Mouse (Mus musculus) layer of hippocampus, adult 9-11 months (tissue): ENCODE data around the gene Dock1.

Experiments
- DNase-seq: peaks from one replicate; pipeline ENCODE4 v3.0.0; 2022

Gene Dock1

DNA sequence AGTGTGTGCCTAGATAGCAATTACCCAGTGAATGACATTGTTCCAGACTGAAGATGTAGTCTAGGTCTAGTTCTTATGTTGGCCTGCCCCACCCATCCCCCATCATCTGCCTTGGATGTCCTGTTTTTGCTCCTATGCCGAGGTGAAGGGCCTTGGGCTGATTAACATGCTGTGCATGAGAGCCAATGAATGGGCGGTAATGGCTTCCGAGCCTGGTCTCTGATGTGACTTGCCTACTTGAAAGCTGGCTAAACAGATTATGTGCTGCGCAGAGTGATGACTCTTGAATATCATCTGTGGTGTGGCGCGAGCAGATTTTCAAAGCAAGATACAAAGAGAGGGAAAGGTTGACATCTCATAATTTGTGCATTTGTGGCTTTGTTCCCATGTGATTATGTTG lies 191.5 kb downstream of the Dock1 start:
- no peak for DNase-seq

DNA sequence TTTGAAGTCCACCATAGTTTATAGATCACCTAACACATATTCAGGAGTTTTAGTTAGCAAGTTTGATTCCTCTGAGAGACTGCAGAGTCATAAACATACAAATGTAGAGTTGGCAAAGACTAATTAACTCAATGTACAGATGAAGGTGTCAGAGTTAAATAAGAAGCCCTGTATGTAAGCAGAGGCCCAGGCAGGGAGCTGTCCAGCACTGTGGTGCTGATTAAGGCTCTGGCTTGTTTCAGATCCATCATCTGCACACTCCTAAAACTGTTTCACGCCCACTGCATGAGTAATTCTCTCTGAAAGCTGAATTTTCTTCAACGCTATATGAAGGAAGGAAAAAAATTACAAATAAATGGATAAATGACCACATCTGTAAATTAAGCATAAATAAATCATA lies 193.7 kb downstream of the Dock1 start:
- peak; percentile 8 for DNase-seq

DNA sequence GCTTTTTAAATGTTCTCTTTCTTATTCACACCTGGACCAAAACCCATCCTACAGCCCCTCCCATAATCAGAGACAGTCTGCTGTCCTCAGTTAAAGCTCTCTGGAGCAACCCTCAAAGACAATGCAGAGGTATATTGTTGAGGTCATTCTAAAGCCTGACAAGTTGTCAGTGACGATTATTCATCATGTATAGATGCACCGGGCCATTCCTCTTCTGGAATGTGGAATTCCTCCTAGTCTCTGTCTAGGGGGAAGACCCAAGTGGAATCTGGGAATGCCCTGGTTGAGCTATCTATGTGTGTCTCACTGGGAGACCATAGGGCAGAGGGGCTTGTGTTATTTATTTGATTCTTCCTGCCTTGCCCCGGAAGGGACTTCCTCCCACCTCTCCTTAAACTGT lies 202.1 kb downstream of the Dock1 start:
- no peak for DNase-seq

DNA sequence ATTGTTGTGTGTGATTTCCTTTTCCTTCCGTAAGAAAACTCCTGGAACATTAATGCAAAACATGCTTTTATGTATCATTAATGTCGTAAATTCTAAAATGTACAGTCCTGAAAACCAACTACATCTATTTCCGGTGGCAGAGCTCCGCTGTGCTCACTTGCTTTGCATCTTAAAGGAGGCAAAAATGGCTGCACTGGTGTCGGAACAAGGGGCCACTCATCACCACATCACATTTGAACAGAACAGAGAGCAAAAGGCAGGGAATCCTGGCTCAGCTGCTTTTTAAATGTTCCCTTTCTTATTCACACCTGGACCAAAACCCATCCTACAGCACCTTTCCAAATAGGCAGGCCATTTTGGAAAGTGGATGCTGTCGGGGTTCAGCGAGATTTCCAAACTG lies 202.5 kb downstream of the Dock1 start:
- DNase-seq: no peak

DNA sequence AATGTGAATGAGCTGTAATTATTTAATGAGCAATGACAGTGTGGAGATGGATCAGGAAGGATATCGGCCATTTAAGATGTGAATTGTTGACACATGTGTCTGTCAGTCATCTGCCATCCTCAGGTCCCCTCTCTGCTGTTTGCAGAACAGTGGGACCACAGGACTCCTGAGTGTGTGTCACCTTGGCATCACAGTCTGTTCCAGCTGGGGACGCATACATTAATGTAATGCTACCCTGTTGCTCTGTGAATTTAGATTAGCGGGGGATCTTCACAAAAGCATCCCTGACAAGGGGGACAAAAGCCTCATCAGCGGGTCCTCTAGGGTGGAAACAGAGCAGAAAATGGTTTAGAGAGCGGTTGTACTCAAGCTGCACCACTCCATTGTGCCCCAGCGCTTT lies 208.5 kb downstream of the Dock1 start:
- DNase-seq: no peak

DNA sequence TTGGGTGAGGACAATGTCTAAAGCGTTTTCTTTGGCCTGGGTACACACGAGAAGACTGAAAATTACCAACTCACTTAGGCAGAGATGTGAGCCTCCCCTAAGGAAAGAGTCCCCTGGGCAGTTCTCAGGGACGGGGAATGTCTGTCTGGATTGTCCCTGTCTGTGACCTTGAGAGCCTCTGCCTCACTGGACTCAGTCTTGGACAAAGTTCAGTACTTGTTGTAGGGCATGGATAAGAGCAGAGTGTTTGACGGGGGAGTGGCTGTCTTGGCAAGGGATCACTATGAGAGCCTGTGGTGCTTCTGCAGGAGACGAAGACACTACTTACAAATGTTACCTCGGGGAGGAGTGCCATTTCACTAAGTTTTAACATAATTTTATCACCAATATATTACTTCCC lies 210.0 kb downstream of the Dock1 start:
- no peak for DNase-seq

DNA sequence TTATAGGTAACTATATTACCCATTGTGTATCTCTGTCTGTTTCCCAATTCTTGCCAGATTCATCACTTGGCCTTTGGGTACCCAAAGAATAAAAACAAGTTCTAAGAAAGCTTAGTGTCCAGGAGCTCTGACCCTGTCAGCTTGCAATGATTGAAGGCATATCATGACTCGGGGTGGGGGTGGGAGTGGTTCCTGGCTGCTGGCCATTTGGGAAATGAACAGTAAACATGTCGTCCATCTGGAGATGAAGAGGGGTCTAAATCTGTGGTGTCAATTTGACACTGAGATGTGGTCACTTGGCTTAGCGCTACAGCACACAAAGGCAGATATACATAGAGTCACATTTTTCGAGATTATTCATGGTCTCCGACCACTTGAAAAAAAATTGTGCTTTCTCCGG lies 213.1 kb downstream of the Dock1 start:
- DNase-seq: no peak

DNA sequence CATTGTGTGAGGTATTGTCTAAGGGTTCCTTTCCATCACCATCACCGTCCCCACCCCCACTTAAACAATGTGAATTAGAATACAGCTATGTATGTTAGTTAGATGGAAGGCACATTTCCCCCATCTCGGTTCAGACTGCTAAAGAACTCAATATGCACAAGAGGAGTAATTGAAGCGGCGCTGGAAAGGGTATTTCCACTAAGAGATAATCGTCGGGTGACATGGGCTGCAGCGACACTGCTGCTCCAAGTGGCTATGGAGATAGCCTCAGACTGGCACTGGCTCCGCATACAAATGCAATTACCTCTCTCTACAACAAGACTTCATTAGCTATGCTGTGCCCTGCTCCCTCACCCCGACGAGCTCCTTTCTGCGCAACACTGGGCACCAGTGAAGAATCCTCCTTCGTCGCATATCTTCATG lies 222.0 kb downstream of the Dock1 start:
- DNase-seq: no peak

DNA sequence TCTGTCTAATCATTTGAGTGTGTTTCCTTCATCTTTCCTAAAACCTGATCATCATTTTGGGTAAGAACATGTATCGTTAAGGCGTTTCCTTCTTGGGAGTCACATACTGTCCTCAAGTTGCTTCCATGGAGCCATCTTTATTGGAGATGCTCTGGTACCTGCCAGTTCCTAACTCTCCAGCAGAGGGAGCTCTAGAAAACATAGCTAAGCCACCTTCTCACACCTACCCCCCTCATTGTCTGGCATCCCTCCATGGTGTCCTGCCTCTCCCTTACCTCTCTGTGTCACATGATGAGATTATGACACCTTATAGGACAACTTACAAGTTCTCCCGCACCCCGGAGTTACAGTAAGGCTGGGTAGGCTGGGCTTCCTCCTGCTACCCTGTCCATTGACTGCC lies 222.5 kb downstream of the Dock1 start:
- no peak for DNase-seq

DNA sequence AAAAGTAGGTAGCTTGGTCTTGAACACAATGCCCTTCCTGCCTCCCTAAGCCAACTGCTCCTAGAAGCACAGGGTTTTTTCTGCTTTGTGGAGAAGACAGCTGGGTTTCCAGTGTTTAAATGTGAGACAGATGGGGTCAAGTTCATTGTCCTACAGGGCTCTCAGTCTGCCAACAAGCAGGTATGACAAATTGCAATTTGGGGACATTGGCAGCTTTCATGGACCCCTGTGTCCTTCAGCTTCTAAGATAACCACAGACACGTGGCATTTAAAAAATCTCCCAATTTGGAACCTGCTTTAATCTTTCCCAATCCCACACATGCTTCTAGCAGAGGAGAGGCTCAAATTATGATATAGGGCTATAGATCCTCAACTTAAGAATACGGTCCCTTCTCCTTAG lies 224.2 kb downstream of the Dock1 start:
- DNase-seq: no peak

DNA sequence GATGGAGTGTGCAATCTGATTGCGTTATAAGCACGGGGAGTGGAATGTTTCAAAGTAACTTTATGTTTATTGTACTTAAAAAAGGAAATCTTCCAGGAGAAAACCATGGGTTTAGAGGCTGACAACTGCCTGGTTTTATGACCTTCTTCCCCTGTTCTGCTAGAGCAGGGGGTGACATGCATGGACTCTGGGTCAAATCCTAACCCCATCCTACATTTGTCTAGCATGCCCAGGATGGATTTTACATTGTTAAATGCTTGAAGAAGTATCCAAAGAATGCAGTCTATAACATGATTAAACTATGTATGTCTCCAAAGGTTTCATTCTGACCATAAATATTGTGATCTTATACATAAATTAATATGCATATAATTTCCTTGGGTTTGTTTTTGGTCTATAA lies 229.0 kb downstream of the Dock1 start:
- DNase-seq: no peak

DNA sequence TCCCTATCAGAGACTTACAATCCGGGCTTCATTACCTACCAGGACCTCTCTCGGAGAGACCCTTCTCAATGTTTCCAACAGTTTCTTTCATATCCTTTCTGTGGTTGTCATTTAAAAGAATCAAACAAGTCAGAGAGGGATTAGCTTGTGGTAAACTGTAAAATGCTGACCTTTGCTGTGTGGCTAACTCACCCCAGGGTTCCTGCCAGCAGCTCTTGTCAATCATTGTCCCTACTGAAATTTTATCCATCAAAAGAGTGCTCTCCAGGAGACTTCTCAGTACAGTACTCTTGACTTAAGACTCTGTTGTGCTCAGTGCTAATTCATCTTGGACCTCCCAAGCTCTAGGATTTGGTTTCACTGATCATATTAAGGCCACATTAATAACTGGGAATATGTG lies 231.5 kb downstream of the Dock1 start:
- DNase-seq: no peak

DNA sequence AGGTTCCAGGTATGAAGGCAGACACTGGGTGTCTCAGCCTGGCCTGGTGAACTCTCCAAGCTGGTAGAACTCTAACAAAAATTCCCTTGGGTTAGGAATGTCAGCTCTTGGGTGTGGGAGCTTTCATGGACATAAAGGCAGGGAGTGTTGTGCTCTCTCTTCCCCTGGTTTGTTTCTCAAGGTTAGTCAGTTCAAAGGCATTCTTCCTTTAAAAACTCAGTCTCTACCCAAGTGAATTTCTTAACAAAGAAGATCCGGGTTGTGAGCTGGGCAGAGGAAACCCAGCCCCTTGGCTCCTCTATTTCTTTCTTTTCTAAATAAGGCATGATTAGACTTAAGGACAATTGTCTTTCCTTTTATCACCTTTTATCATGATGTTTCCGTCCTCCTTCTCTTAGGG lies 261.4 kb downstream of the Dock1 start:
- no peak for DNase-seq

DNA sequence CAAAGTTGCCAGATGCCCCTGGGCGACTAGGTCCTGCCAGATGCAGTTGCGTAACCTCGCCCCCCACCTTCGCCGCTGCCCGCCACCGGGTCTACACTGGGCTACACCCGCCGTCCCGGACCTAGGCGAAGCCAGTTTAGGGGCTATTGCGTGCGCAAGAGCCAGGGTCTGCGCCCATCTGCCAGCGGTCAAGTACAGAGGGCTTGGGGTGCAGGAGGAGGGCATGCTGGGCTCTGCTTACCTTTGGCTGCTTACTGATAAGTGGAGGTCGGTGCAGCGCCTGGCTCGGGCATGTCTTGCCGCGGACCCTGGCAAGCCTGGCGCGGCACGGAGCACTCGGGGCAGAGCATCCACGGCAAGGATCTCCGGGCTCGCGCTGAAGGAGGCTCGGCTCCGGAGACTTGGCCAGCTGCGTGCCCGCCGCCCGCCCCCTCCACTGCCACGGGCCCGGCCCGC lies 267.0 kb downstream of the Dock1 start:
- no peak for DNase-seq

DNA sequence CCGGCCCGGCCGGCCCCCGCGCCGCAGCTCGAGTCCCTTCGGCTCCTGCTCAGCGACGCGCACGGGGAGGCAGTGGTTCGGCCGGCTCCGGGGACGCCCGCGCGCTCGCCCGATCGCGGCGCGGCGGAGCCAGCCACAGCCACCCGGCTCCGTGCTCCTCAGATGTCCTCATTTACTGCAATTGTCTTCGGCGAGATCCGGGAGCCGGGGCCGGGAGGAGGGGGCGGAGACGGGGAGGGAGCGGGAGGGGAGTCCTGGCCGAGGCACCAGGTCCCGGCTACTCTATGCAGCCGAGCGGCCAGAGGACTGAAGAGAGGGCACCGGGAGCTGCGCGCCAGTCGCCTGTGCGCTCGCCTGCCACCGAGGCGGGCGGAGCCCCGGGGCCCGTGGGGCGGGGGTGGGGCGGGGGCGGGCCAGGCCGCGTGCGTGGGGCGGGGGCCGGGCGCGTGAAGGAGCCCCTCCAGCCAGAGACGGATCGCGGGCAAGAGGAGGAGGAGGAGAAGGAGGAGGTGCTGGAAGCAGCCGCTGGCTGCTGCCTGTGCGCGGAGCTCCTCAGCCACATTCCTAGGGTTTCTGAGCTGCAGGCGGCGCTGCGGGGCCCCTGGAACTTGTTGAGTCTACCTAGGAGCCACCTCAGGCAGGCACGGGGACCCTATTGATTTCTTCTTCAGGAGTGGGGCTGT lies 267.6 kb downstream of the Dock1 start, which contains the start of gene Fam196a:
Gene Fam196a (minus strand): TSS at position 504 of the 683 bp plus-strand sequence.
- peak; percentile 59 for DNase-seq

DNA sequence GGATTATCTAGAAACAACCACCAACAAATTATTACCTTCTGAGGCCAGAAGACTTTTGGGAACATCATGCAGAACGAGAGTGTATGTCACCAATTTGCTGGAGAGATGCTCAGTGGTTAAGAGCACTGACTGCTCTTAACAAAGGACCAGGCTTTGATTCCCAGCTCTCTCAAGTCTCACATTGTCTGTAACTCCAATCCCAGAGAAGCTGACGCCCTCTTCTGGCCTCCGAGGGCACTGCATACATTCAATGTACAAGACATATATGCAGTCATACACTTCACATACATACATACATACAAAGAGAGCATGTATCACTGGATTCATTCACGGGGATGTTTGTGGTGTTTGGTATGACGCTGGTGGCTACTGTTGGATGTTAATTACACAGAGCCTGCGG lies 271.4 kb downstream of the Dock1 start:
- DNase-seq: no peak

DNA sequence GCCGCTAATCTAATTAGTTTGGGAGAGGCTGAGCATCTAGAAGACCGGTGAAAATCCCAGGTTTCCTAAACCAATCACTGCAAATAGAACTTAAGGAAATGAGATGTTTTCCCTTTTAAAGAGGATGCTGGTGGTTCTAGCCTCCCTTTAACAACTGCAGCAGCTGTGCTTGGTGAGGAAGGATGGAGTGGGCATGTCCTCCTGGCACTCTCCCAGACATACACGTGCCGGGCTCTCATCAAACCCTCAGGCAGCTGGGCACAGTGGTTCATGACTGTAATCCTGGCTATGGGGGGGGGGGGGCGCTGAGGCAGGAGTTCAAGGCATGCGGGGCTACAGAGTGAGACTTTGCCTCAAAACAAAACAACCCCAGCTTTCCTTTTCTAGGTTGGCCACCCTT lies 272.6 kb downstream of the Dock1 start:
- no peak for DNase-seq

DNA sequence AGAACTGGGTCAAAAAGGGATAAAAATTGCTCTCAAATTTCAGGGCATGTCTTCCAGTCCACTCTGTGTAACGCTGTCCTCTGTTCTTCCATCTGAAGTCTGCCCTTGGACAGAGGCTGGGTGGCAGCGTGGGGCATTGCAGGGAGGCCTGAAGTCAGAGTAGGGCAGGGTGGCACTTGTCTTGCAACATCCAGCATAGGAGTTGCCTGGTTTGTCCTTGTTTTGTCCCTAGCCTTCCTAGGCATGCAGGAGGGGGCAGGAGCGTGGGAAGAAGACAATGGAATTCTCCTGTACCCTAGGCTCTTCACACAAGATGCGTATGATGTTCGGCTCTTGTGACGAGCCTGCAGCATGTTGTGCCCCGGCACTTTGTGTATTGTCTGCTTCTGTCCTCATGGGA lies 273.2 kb downstream of the Dock1 start:
- DNase-seq: no peak

DNA sequence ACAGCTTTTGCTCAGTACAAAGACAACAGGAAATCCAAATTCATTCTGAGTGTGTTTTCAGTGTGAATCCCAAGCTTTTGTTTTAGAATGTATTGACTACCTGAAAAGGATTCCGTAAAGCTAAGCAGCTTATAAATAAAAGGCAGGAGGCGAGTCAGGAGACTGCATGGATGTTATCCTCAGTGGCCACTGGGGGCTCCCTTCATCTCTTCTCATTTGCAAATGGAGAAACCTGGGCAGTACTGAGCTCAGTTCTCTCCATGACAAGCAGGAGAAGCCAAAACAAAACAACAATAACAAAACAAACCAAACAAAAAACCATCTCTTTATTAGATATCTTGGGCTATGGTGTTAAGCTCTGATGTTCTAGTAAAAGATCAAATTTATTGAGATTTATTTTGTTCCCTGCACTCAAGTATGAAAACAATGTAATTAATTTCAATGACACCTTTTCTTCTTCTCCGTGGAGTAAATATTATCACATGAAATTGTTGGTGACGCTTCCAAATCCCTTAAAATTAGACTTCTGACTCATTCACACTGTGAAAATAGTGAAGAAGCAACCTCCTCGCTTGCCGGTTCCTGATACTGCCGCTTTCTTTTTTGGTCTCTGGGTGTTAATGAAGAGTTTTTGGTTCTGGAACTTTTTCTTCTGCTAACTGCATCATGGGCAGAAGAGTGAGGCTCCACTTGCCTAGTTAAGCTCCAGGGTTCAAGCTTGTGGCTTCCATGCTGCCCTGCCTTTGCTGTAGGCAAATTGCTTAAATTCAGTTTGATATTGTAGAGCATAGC lies 275.7 kb downstream of the Dock1 start:
- DNase-seq: no peak

DNA sequence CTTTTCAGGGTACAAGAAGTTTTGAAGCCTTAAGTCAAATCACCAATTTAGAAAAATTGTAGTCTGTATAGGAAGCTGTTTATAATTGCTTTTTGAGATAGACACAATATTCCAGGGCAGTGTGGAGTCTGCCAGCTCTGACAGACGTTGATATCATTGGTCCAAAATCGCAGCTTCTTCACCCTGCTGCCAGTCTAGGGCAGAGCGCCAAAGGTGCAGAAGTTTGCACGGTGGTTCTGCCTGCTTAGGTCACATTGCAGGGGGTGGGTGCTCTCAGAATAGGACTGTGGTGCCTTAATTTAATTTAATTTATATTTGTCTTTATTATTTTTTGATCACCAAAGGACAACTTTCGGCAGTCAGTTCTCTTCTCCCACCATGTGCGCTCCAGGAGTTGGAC lies 288.6 kb downstream of the Dock1 start:
- DNase-seq: no peak

DNA sequence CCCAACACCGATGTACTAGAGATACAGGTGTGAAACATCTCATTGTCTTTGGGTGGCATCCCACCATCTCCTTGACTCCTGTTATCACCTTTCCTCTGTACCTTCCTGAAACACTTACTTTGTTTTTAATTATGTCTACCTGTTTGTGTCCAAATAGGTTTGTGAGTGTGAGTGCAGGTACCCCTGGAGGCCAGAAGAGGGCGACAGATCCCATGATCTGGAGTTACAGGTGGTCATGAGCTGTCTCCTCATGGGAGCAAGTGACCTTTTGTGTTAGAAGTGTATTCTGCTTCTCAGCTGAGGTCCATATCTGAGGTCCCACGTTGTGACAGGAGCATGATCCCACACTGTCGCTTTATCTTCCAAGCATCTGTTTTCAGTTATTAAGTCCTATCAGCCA lies 290.4 kb downstream of the Dock1 start:
- no peak for DNase-seq

DNA sequence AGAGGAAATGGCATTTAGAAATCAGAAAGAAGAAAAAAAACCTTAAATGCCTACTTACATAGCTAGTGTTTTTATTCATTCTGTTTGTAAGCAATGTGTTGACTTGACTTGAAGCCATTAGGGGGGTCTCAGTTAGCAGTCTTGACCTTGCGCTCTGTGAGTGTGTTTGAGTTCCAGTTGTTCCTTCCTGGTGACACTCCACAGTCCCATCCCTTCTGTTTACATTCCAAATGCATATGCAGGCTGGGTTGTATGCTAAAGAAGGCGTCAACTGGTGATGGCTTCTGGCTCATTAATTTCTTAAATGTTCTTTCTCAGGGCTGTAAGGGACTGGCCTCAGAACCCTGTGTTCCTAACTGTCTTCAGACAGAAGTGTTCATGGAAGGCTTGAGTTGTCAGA lies 291.2 kb downstream of the Dock1 start:
- no peak for DNase-seq

DNA sequence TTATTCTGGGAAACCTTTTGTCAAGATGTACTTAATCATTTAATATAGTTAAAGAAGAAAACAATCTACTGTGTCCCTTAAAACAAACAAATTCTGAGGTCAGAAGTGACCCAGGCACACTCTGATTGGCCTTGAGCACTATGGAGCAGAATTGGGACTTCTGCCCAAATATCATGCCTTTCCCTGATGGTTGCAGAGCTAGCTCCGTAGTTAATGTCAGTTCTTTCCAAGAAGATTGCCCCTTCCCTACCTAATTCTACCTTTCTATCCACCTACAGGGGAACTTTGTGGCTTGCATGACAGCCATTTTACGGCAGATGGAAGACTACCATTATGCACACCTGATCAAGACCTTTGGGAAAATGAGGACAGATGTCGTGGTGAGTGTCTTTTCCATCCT lies 319.8 kb downstream of the Dock1 start:
- DNase-seq: no peak

DNA sequence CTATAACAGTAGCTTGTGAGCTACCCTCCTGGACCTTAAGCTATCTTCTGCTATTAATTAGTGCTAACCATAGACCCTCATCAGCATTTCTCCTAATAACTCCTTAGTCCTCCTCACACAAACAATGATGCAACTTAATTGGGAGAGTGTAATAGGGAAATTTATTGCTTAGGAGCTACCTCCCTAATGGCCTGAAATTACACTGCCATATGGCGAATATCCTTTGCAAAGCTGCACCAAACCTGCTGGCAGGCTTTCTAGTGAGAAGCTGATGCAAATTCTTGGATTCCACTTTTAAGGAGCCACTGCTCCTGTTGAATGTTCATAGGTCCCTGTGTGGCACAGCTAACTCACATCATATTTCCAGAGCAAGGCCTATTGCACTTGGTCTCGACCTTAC lies 320.5 kb downstream of the Dock1 start:
- no peak for DNase-seq

DNA sequence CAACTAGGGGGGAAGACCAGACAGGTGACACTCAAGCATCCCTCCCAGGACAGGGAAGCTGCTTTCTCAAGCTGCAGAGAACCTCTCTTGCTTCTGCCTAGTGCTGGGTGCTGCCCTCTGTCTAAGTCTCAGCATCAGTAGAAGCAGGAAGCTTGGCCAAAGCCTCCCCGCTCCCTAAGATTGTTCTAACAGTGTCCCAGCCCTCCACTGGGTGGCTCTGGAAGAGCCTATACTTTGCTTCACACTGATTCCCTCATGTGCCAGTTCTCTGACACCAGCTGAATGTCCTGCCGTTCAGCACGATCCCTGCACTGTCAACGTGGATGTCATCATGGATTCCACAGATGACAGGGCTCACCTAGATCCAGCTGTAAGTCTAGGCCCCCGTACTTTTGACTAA lies 324.5 kb downstream of the Dock1 start:
- no peak for DNase-seq
